9 mouse cellular contexts compared by ENCODE assay signal in the genomic region with DNA sequence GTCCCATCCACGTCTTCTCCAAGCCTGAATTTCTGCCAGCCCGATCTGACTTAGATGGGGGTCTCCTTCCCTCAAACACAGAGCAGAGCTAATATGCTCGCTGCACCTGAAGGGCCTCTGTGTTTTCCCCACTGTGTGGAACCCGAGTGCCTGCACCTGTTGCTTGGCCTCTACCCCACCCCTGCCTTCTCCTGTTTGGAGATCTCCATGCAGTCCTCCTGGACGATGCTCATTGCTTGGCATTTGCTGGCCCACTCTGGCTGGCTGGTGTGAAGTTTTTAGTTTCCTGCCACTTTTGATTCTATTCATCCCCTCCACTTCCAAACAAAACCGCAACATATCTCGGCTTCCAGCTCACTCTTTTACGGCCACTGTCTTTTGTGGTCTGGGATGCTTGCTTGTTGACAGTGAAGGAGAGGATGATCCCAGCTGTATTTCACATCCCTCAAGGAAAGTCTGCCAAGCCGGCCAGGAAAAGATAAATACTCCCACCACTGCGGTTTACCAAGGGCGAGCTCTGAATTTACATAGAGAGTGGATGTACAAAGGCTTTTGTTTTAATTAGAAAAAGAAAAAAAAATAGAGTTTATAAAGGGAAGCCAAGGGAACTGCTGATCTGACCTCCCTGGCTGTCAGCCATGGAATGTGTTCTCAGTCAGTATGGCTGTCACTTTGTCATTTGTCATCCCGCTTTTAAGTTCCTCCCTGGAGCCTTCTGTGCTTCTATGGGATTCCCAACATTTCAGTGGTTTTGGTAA.
A peak's percentile ranks its signal among the peaks of the same experiment; 100 is the strongest.
DNase-seq lines count a peak whose midpoint lies in the region; ATAC-seq lines count a peak whose summit lies in the region.
"Had no signal": no experiment of that assay in that cellular context is flagged by ENCODE, and none has a peak within 500 bp of the region (broad histone marks: within the 10 kb centered on the region; RNA-seq: fewer than 3 reads in every experiment).

No protein-coding gene starts in this region.

- no peak overlapping the region for H3K4me2 ChIP-seq in embryonic facial prominence, embryonic 14.5 days (ENCODE audit: low read depth, low read length)
- H3K4me2 ChIP-seq in lung, embryonic 15.5 days, result no peak overlapping the region
- H3K4me2 ChIP-seq: liver, embryonic 13.5 days had no signal

- no peaks in the 10 kb centered on the region for H3K27me3 ChIP-seq in embryonic facial prominence, embryonic 14.5 days (replicated peaks; ENCODE audit: control insufficient read depth, insufficient read depth, low read length)
- H3K27me3 ChIP-seq in embryonic facial prominence, embryonic 10.5 days (replicated peaks; ENCODE audit: low read depth, poor library complexity, severe bottlenecking), result no peaks in the 10 kb centered on the region
- peaks cover 3% of the 10 kb centered on the region for H3K27me3 ChIP-seq in lung, embryonic 15.5 days
- H3K27me3 ChIP-seq: liver, embryonic 13.5 days had no signal

- H3K4me1 ChIP-seq in embryonic facial prominence, embryonic 14.5 days (ENCODE audit: control insufficient read depth, insufficient read depth, low read length), result no peaks in the 10 kb centered on the region; the same call in 1 of the 2 replicates
- H3K4me1 ChIP-seq in embryonic facial prominence, embryonic 10.5 days, result no peaks in the 10 kb centered on the region
- H3K4me1 ChIP-seq in lung, embryonic 15.5 days, result peaks cover 12% of the 10 kb centered on the region
- H3K4me1 ChIP-seq: liver, embryonic 13.5 days had no signal

- H3K36me3 ChIP-seq in embryonic facial prominence, embryonic 14.5 days (ENCODE audit: control insufficient read depth, insufficient read depth, low read length), result no peaks in the 10 kb centered on the region
- H3K36me3 ChIP-seq in embryonic facial prominence, embryonic 10.5 days (replicated peaks), result no peaks in the 10 kb centered on the region
- no peaks in the 10 kb centered on the region for H3K36me3 ChIP-seq in lung, embryonic 15.5 days
- H3K36me3 ChIP-seq: liver, embryonic 13.5 days had no signal

- H3K27ac ChIP-seq in embryonic facial prominence, embryonic 14.5 days (replicated peaks; ENCODE audit: low read depth, low read length), result no peak overlapping the region
- H3K27ac ChIP-seq in embryonic facial prominence, embryonic 10.5 days (replicated peaks), result no peak overlapping the region
- H3K27ac ChIP-seq in lung, embryonic 15.5 days, result peak overlapping the region; percentile 41; the same call in 1 of the 2 replicates
- H3K27ac ChIP-seq: liver, embryonic 13.5 days had no signal

- no peak; the same call in 1 of the 2 replicates for ATAC-seq in embryonic facial prominence, embryonic 14.5 days (ENCODE audit: low read depth)
- peak; percentile 93 for ATAC-seq in lung, embryonic 15.5 days (ENCODE audit: borderline replicate concordance, extremely low read depth, low FRiP score, low TSS enrichment)
- no peak for ATAC-seq in activated CD4-positive, CD25-positive, alpha-beta regulatory T cell, adult 4 months

- no peaks in the 10 kb centered on the region for H3K9me3 ChIP-seq in embryonic facial prominence, embryonic 14.5 days (ENCODE audit: control insufficient read depth, low read length)
- no peaks in the 10 kb centered on the region for H3K9me3 ChIP-seq in embryonic facial prominence, embryonic 10.5 days
- H3K9me3 ChIP-seq in lung, embryonic 15.5 days, result no peaks in the 10 kb centered on the region
- H3K9me3 ChIP-seq: liver, embryonic 13.5 days had no signal

- intact Hi-C loops in heart, postnatal 10 days (cut with DNase I), result no loop called here

- no peak overlapping the region for H3K4me3 ChIP-seq in embryonic facial prominence, embryonic 14.5 days (ENCODE audit: low read depth, low read length)
- no peak overlapping the region for H3K4me3 ChIP-seq in embryonic facial prominence, embryonic 10.5 days
- H3K4me3 ChIP-seq in lung, embryonic 15.5 days, result no peak overlapping the region
- H3K4me3 ChIP-seq: liver, embryonic 13.5 days had no signal

- 55% methylated on average over 12 of the region's 12 CpGs for WGBS in embryonic facial prominence, embryonic 14.5 days
- WGBS in embryonic facial prominence, embryonic 10.5 days, result 85% methylated on average over 12 of the region's 12 CpGs
- WGBS in lung, embryonic 15.5 days, result 34% methylated on average over 12 of the region's 12 CpGs

- DNase-seq in embryonic facial prominence, embryonic 14.5 days (ENCODE audit: low spot score), result peak; percentile 85
- DNase-seq in embryonic facial prominence, embryonic 10.5 days (ENCODE audit: low spot score), result no peak
- DNase-seq in 3134 (ENCODE audit: extremely low read depth, insufficient read length, low spot score), result peak; percentile 72
- DNase-seq in heart, postnatal 10 days, result peak; percentile 40 to 51
- no peak for DNase-seq in gastrocnemius, adult 8-10 months (ENCODE audit: low spot score in 2 of 2)
- no peak for DNase-seq in right cerebral cortex, postnatal 14 days
- DNase-seq: liver, embryonic 13.5 days had no signal

- H3K9ac ChIP-seq in embryonic facial prominence, embryonic 14.5 days (ENCODE audit: low read depth, low read length), result no peak overlapping the region
- H3K9ac ChIP-seq in lung, embryonic 15.5 days, result no peak overlapping the region
- H3K9ac ChIP-seq: liver, embryonic 13.5 days had no signal

Comparison
In these comparisons a context has a peak if more than half of its experiments do, and no peak if none do; other contexts are left out.
1. DNase-seq: peak in embryonic facial prominence, embryonic 14.5 days (single experiment), 3134 (single experiment) and heart, postnatal 10 days (2 of 2); none in embryonic facial prominence, embryonic 10.5 days (single experiment), gastrocnemius, adult 8-10 months (0 of 2) and right cerebral cortex, postnatal 14 days (single experiment).